Comparison of ENCODE assay signal across 13 mouse cellular contexts in the genomic region with DNA sequence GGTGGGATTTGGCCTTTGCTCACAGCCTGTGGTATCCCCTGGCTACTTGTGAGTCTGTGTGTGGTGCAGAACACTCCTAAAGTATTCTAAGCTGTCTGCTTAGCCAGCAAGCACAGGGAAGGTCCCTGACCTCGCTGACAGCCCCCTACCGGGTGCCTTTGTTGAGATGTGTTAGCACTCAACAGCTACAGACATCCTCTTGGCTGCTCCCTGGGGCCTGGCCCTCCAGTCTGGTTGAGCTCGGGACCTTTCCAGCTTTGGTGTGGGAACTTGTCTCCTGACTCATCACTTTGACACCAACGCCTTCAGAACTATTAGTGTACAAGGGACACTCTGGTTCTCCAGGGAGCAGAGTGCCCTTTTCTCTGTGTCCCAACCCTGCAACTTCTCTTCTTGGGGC. TPM values are rescaled to one million over a fixed set of nuclear protein-coding genes. Genes with fewer than 3 reads are reported as not detected.
DNase-seq lines count a peak whose midpoint lies in the region; ATAC-seq and TF ChIP-seq lines count a peak whose summit lies in the region.
"Had no signal": no experiment of that assay in that cellular context is flagged by ENCODE, and none has a peak within 500 bp of the region (broad histone marks: within the 10 kb centered on the region; RNA-seq: fewer than 3 reads in every experiment).

No protein-coding gene starts in this region.

- TF ChIP-seq EP300 in lung, postnatal 0 days (IDR thresholded peaks at IDR 0.05) = 0 out of 2 replicates have a peak, but pooled peaks have one; percentile 11

- no peak for ATAC-seq in forebrain, embryonic 13.5 days
- ATAC-seq in lung, postnatal 0 days = no peak
- no peak for ATAC-seq in forebrain, postnatal 0 days
- ATAC-seq: forebrain, embryonic 15.5 days had no signal

- H3K27ac ChIP-seq in forebrain, embryonic 10.5 days = peak overlapping the region; percentile 90
- no peak overlapping the region for H3K27ac ChIP-seq in forebrain, embryonic 13.5 days
- H3K27ac ChIP-seq in lung, postnatal 0 days (ENCODE audit: low read length) = no peak overlapping the region
- no peak overlapping the region for H3K27ac ChIP-seq in forebrain, postnatal 0 days (ENCODE audit: low read depth, low read length)
- H3K27ac ChIP-seq: forebrain, embryonic 15.5 days; limb, embryonic 15.5 days had no signal

- no peak overlapping the region for H3K4me2 ChIP-seq in forebrain, embryonic 13.5 days
- H3K4me2 ChIP-seq in lung, postnatal 0 days (replicated peaks; ENCODE audit: low read depth, low read length) = no peak overlapping the region
- H3K4me2 ChIP-seq in forebrain, postnatal 0 days (ENCODE audit: low read depth) = no peak overlapping the region
- H3K4me2 ChIP-seq: forebrain, embryonic 15.5 days; limb, embryonic 15.5 days had no signal

- WGBS in forebrain, embryonic 10.5 days = 18% methylated on average over 4 of the region's 4 CpGs
- WGBS in forebrain, embryonic 13.5 days = 30% methylated on average over 4 of the region's 4 CpGs
- WGBS in lung, postnatal 0 days = 48% methylated on average over 4 of the region's 4 CpGs
- WGBS in forebrain, postnatal 0 days = 33% methylated on average over 4 of the region's 4 CpGs

- DNase-seq in forebrain, embryonic 10.5 days (ENCODE audit: extremely low spot score, low spot score) = no peak
- no peak for DNase-seq in lung, postnatal 0 days (ENCODE audit: low spot score)
- DNase-seq in lung, postnatal 36 days = no peak
- peak; percentile 83 for DNase-seq in 3T3-L1 (ENCODE audit: low read depth, low spot score)
- DNase-seq in embryo, embryonic 10.5 days (ENCODE audit: low spot score) = peak; percentile 58
- no peak for DNase-seq in forebrain, postnatal 0 days
- DNase-seq in c-Kit-positive CD71-positive TER-119-positive erythroid progenitor cells, embryonic 14.5 days (ENCODE audit: low spot score) = no peak
- DNase-seq: cerebellum, adult 2 months; kidney, adult 9 months; right cerebral cortex, adult 18-20 months had no signal

- peaks cover 25% of the 10 kb centered on the region for H3K27me3 ChIP-seq in forebrain, embryonic 10.5 days (ENCODE audit: poor library complexity, severe bottlenecking)
- 0 out of 2 replicates have a peak, but pooled peaks cover 1% of the 10 kb centered on the region for H3K27me3 ChIP-seq in forebrain, embryonic 13.5 days
- H3K27me3 ChIP-seq in lung, postnatal 0 days (replicated peaks; ENCODE audit: insufficient read depth, low read length) = no peaks in the 10 kb centered on the region
- H3K27me3 ChIP-seq in forebrain, postnatal 0 days (ENCODE audit: insufficient read depth, low read length) = no peaks in the 10 kb centered on the region
- H3K27me3 ChIP-seq: forebrain, embryonic 15.5 days; limb, embryonic 15.5 days had no signal

- no peak for TF ChIP-seq CTCF in lung, postnatal 0 days (IDR thresholded peaks at IDR 0.05)
- no peak for TF ChIP-seq CTCF in forebrain, postnatal 0 days (IDR thresholded peaks at IDR 0.05; ENCODE audit: low read depth)

- H3K9me3 ChIP-seq in forebrain, embryonic 10.5 days = no peaks in the 10 kb centered on the region
- H3K9me3 ChIP-seq in forebrain, embryonic 13.5 days (replicated peaks) = no peaks in the 10 kb centered on the region
- no peaks in the 10 kb centered on the region for H3K9me3 ChIP-seq in lung, postnatal 0 days (ENCODE audit: low read length)
- no peaks in the 10 kb centered on the region for H3K9me3 ChIP-seq in forebrain, postnatal 0 days (ENCODE audit: low read length)
- H3K9me3 ChIP-seq: forebrain, embryonic 15.5 days; limb, embryonic 15.5 days had no signal

- no peak overlapping the region for H3K9ac ChIP-seq in forebrain, embryonic 13.5 days
- H3K9ac ChIP-seq in lung, postnatal 0 days (replicated peaks; ENCODE audit: low read depth) = no peak overlapping the region
- H3K9ac ChIP-seq in forebrain, postnatal 0 days = no peak overlapping the region
- H3K9ac ChIP-seq: forebrain, embryonic 15.5 days; limb, embryonic 15.5 days had no signal

- peaks cover 59% of the 10 kb centered on the region for H3K4me1 ChIP-seq in forebrain, embryonic 10.5 days
- peaks cover 40% of the 10 kb centered on the region for H3K4me1 ChIP-seq in forebrain, embryonic 13.5 days
- peaks cover 10% of the 10 kb centered on the region for H3K4me1 ChIP-seq in lung, postnatal 0 days (ENCODE audit: insufficient read depth, low read depth, low read length)
- H3K4me1 ChIP-seq in forebrain, postnatal 0 days (ENCODE audit: insufficient read depth) = peaks cover 13% of the 10 kb centered on the region

- no peaks in the 10 kb centered on the region for H3K36me3 ChIP-seq in forebrain, embryonic 10.5 days (replicated peaks)
- H3K36me3 ChIP-seq in forebrain, embryonic 13.5 days (ENCODE audit: poor library complexity, severe bottlenecking) = no peaks in the 10 kb centered on the region
- H3K36me3 ChIP-seq in lung, postnatal 0 days (ENCODE audit: insufficient read depth, low read length) = no peaks in the 10 kb centered on the region
- no peaks in the 10 kb centered on the region for H3K36me3 ChIP-seq in forebrain, postnatal 0 days (ENCODE audit: insufficient read depth)
- H3K36me3 ChIP-seq: forebrain, embryonic 15.5 days; limb, embryonic 15.5 days had no signal

- no peak overlapping the region; the same call in 1 of the 2 replicates for H3K4me3 ChIP-seq in forebrain, embryonic 10.5 days
- H3K4me3 ChIP-seq in forebrain, embryonic 13.5 days = no peak overlapping the region
- H3K4me3 ChIP-seq in lung, postnatal 0 days (ENCODE audit: low read depth, low read length) = no peak overlapping the region
- H3K4me3 ChIP-seq in forebrain, postnatal 0 days (ENCODE audit: low read depth, low read length) = no peak overlapping the region
- H3K4me3 ChIP-seq: forebrain, embryonic 15.5 days; limb, embryonic 15.5 days had no signal

RNA-seq across cellular contexts. Expression of gene Socs3, which starts 28.0 kb away (rescaled TPM):
- 13.6 and 14.7 TPM in 2 replicates for polyA plus RNA-seq in forebrain, embryonic 10.5 days (2016; fragmentation: Nextera tagmentation; extraction: Ambion mirVana)
- polyA plus RNA-seq in forebrain, embryonic 13.5 days (2015; fragmentation: Nextera tagmentation; extraction: Ambion mirVana) = 12.4 and 13.5 TPM in 2 replicates
- 27.5 and 57.0 TPM in 2 replicates for polyA plus RNA-seq in lung, postnatal 0 days (2015; fragmentation: Nextera tagmentation; extraction: Ambion mirVana)
- 7.8 and 11.0 TPM in 2 replicates for total RNA-seq in forebrain, postnatal 0 days (2014; rRNA removed)
- polyA plus RNA-seq in forebrain, postnatal 0 days (2015; fragmentation: Nextera tagmentation; extraction: Ambion mirVana) = 6.5 and 8.4 TPM in 2 replicates

RNA-seq across cellular contexts. Expression of gene Pgs1, which starts 44.2 kb away (rescaled TPM):
- 43.8 and 44.7 TPM in 2 replicates for polyA plus RNA-seq in forebrain, embryonic 10.5 days (2016; fragmentation: Nextera tagmentation; extraction: Ambion mirVana)
- 42.7 and 47.7 TPM in 2 replicates for polyA plus RNA-seq in forebrain, embryonic 13.5 days (2015; fragmentation: Nextera tagmentation; extraction: Ambion mirVana)
- 88.6 and 89.5 TPM in 2 replicates for polyA plus RNA-seq in lung, postnatal 0 days (2015; fragmentation: Nextera tagmentation; extraction: Ambion mirVana)
- total RNA-seq in forebrain, postnatal 0 days (2014; rRNA removed) = 55.7 and 63.0 TPM in 2 replicates
- 47.7 and 54.4 TPM in 2 replicates for polyA plus RNA-seq in forebrain, postnatal 0 days (2015; fragmentation: Nextera tagmentation; extraction: Ambion mirVana)

Comparison
In these comparisons a context has a peak if more than half of its experiments do, and no peak if none do; other contexts are left out.
1. DNase-seq: peak in 3T3-L1 (single experiment) and embryo, embryonic 10.5 days (single experiment); none in forebrain, embryonic 10.5 days (single experiment), lung, postnatal 0 days (single experiment), lung, postnatal 36 days (single experiment), forebrain, postnatal 0 days (single experiment) and c-Kit-positive CD71-positive TER-119-positive erythroid progenitor cells, embryonic 14.5 days (single experiment).